Mouse (Mus musculus) ES-Bruce4 (cell line): ENCODE measurements around the gene Auts2.

Experiments
- CTCF ChIP-seq: IDR thresholded peaks from one replicate; pipeline ENCODE4 v1.8.1; 2011; ENCODE audit warnings: low read depth, low read length
- EP300 ChIP-seq: IDR thresholded peaks from 2 replicates; pipeline ENCODE4 v1.6.1; 2011; ENCODE audit warnings: low read depth, low read length; ENCODE audit not compliant: insufficient read depth
- POLR2A ChIP-seq: IDR thresholded peaks from one replicate; pipeline ENCODE4 v1.8.1; 2011; ENCODE audit warnings: low read length; ENCODE audit not compliant: insufficient read depth

- TF ChIP-seq POLR2A (no peak), EP300 (no peak), CTCF (no peak)
These were observed 1074.5 kb downstream of the Auts2 start for GRCm38 (mm10) chr5:131468609-131469008.
